Mouse (Mus musculus) Muller cell, postnatal 12 days (primary cell): ENCODE measurements at regions not wholly inside any gene's neighbourhood (a gene's known extent, or its start where the extent isn't known, plus 50 kb on each side); places are given as distances from the start of the nearest gene placed in this dataset.

ENCODE experiments used
- DNase-seq: peaks from one replicate; pipeline ENCODE4 v3.0.0-alpha.2; 2015; ENCODE audit errors: inconsistent ontology term

- DNase-seq, result no peak
Measured at GRCm38 (mm10) chr9:16599888-16600287, 98.8 kb upstream of the Fat3 start.

GRCm38 (mm10) chr9:16599075-16599864 lies 98.2 kb upstream of the Fat3 start:
- peak; percentile 77 for DNase-seq
